Mouse (Mus musculus) thymus, postnatal 36 days (tissue): ENCODE data around the gene Rab11a.

Experiments
- DNase-seq, 2 experiments: peaks; one replicate each; pipeline ENCODE4 v3.0.0; 2022; ENCODE audit warnings: mixed read lengths in 2 of 2

Gene Rab11a

GRCm38 (mm10) chr9:64737406-64738201, at the start of gene Rab11a:
Gene Rab11a, minus strand, starts transcription at chr9:64737758.
- DNase-seq, result peak; percentile 96

GRCm38 (mm10) chr9:64786216-64786905, 48.8 kb upstream of the Rab11a start:
- DNase-seq, result no peak

- DNase-seq, result peak; percentile 74 to 78
Observed at GRCm38 (mm10) chr9:64784841-64785240, 47.3 kb upstream of the Rab11a start.

- DNase-seq, result no peak
Observed at GRCm38 (mm10) chr9:64783511-64783910, 46.0 kb upstream of the Rab11a start.

- DNase-seq, result peak; percentile 8 to 15
Observed at GRCm38 (mm10) chr9:64779628-64780027, 42.1 kb upstream of the Rab11a start.

- peak in 1 of 2 experiments; percentile 22 for DNase-seq
Observed at GRCm38 (mm10) chr9:64778151-64778550, 40.6 kb upstream of the Rab11a start.

- DNase-seq, result no peak
Observed at GRCm38 (mm10) chr9:64777441-64777987, 40.0 kb upstream of the Rab11a start.

- no peak for DNase-seq
Observed at GRCm38 (mm10) chr9:64775491-64775890, 37.9 kb upstream of the Rab11a start.

GRCm38 (mm10) chr9:64774883-64775282, 37.3 kb upstream of the Rab11a start:
- no peak for DNase-seq

- DNase-seq, result no peak
Observed at GRCm38 (mm10) chr9:64774411-64774811, 36.9 kb upstream of the Rab11a start.

GRCm38 (mm10) chr9:64773936-64774335, 36.4 kb upstream of the Rab11a start:
- no peak for DNase-seq

- no peak for DNase-seq
Observed at GRCm38 (mm10) chr9:64773254-64773653, 35.7 kb upstream of the Rab11a start.

GRCm38 (mm10) chr9:64771236-64771635, 33.7 kb upstream of the Rab11a start:
- DNase-seq, result peak; percentile 13 to 18

GRCm38 (mm10) chr9:64770411-64770849, 32.9 kb upstream of the Rab11a start:
- DNase-seq, result no peak

- DNase-seq, result no peak
Observed at GRCm38 (mm10) chr9:64769911-64770310, 32.4 kb upstream of the Rab11a start.

- DNase-seq, result peak in 1 of 2 experiments; percentile 15
Observed at GRCm38 (mm10) chr9:64769066-64769695, 31.6 kb upstream of the Rab11a start.

- DNase-seq, result no peak
Observed at GRCm38 (mm10) chr9:64767796-64768195, 30.2 kb upstream of the Rab11a start.

GRCm38 (mm10) chr9:64766136-64766535, 28.6 kb upstream of the Rab11a start:
- no peak for DNase-seq

GRCm38 (mm10) chr9:64764824-64765223, 27.3 kb upstream of the Rab11a start:
- no peak for DNase-seq

- no peak for DNase-seq
Observed at GRCm38 (mm10) chr9:64758052-64758451, 20.5 kb upstream of the Rab11a start.

GRCm38 (mm10) chr9:64752575-64752974, 15.0 kb upstream of the Rab11a start:
- no peak for DNase-seq

GRCm38 (mm10) chr9:64749314-64749713, 11.8 kb upstream of the Rab11a start:
- DNase-seq, result no peak

- DNase-seq, result no peak
Observed at GRCm38 (mm10) chr9:64747735-64748134, 10.2 kb upstream of the Rab11a start.
